ENCODE assay signal across 29 mouse cellular contexts in genomic region chr13:117266156-117266555, GRCm38 (mm10). TPM values are rescaled to one million over a fixed set of nuclear protein-coding genes. Genes with fewer than 3 reads are reported as not detected.
DNase-seq lines count a peak whose midpoint lies in the region; ATAC-seq and TF ChIP-seq lines count a peak whose summit lies in the region.
"Had no signal": no experiment of that assay in that cellular context is flagged by ENCODE, and none has a peak within 500 bp of the region (broad histone marks: within the 10 kb centered on the region; RNA-seq: fewer than 3 reads in every experiment).

No protein-coding gene starts in this region.

- H3K9me3 ChIP-seq in lung, embryonic 14.5 days (ENCODE audit: low read depth, low read length) = no peaks in the 10 kb centered on the region
- H3K9me3 ChIP-seq in lung, postnatal 0 days (ENCODE audit: low read length) = no peaks in the 10 kb centered on the region
- H3K9me3 ChIP-seq: embryonic facial prominence, embryonic 15.5 days; heart, embryonic 15.5 days; liver, embryonic 15.5 days; neural tube, embryonic 15.5 days had no signal

- no peak for TF ChIP-seq EP300 in lung, postnatal 0 days (IDR thresholded peaks at IDR 0.05)

- ATAC-seq in lung, embryonic 14.5 days (ENCODE audit: insufficient read depth) = peak; percentile 28; the same call in 1 of the 2 replicates
- no peak for ATAC-seq in lung, postnatal 0 days
- ATAC-seq: forebrain, embryonic 14.5 days; Patski had no signal

- TF ChIP-seq CTCF in lung, embryonic 14.5 days (IDR thresholded peaks at IDR 0.05; ENCODE audit: low read depth) = no peak
- no peak for TF ChIP-seq CTCF in lung, postnatal 0 days (IDR thresholded peaks at IDR 0.05)
- no peak for TF ChIP-seq CTCF in thymus, adult 2 months (IDR thresholded peaks at IDR 0.05; ENCODE audit: borderline replicate concordance, control insufficient read depth, extremely low read depth, insufficient read depth, low read length, poor library complexity)

- H3K27ac ChIP-seq in lung, embryonic 14.5 days (ENCODE audit: low read depth) = no peak overlapping the region
- no peak overlapping the region for H3K27ac ChIP-seq in lung, postnatal 0 days (ENCODE audit: low read length)
- no peak overlapping the region for H3K27ac ChIP-seq in thymus, adult 2 months (ENCODE audit: control insufficient read depth, insufficient read depth, low read length)
- H3K27ac ChIP-seq: embryonic facial prominence, embryonic 15.5 days; gastrocnemius, adult 2 months; heart, embryonic 15.5 days; hindbrain, embryonic 14.5 days; left cerebral cortex, adult 2 months; liver, embryonic 15.5 days; neural tube, embryonic 15.5 days had no signal

- H3K27me3 ChIP-seq in lung, embryonic 14.5 days (ENCODE audit: insufficient read depth, low read length) = no peaks in the 10 kb centered on the region
- no peaks in the 10 kb centered on the region for H3K27me3 ChIP-seq in lung, postnatal 0 days (replicated peaks; ENCODE audit: insufficient read depth, low read length)
- H3K27me3 ChIP-seq in thymus, adult 2 months (ENCODE audit: control insufficient read depth, insufficient read depth, low read length) = no peaks in the 10 kb centered on the region
- H3K27me3 ChIP-seq: embryonic facial prominence, embryonic 15.5 days; heart, embryonic 15.5 days; liver, embryonic 15.5 days; neural tube, embryonic 15.5 days; Patski had no signal

- H3K4me1 ChIP-seq in lung, embryonic 14.5 days (ENCODE audit: insufficient read depth) = no peaks in the 10 kb centered on the region
- H3K4me1 ChIP-seq in lung, postnatal 0 days (ENCODE audit: insufficient read depth, low read depth, low read length) = no peaks in the 10 kb centered on the region
- H3K4me1 ChIP-seq in thymus, adult 2 months (replicated peaks; ENCODE audit: control insufficient read depth, insufficient read depth, low read length) = no peaks in the 10 kb centered on the region
- H3K4me1 ChIP-seq: embryonic facial prominence, embryonic 15.5 days; heart, embryonic 15.5 days; liver, embryonic 15.5 days; neural tube, embryonic 15.5 days had no signal

- H3K9ac ChIP-seq in lung, embryonic 14.5 days = no peak overlapping the region
- no peak overlapping the region for H3K9ac ChIP-seq in lung, postnatal 0 days (replicated peaks; ENCODE audit: low read depth)
- H3K9ac ChIP-seq: embryonic facial prominence, embryonic 15.5 days; heart, embryonic 15.5 days; hindbrain, embryonic 14.5 days; liver, embryonic 15.5 days; neural tube, embryonic 15.5 days had no signal

- TF ChIP-seq POLR2A in thymus, adult 2 months (IDR thresholded peaks at IDR 0.05; ENCODE audit: control insufficient read depth, extremely low read depth, insufficient read depth, low read length, poor library complexity) = no peak

- no peaks in the 10 kb centered on the region for H3K36me3 ChIP-seq in lung, embryonic 14.5 days (ENCODE audit: insufficient read depth)
- no peaks in the 10 kb centered on the region for H3K36me3 ChIP-seq in lung, postnatal 0 days (ENCODE audit: insufficient read depth, low read length)
- peaks cover 60% of the 10 kb centered on the region for H3K36me3 ChIP-seq in thymus, adult 2 months (ENCODE audit: control insufficient read depth, insufficient read depth, low read length)
- H3K36me3 ChIP-seq: embryonic facial prominence, embryonic 15.5 days; heart, embryonic 15.5 days; liver, embryonic 15.5 days; neural tube, embryonic 15.5 days had no signal

- no peak overlapping the region for H3K4me2 ChIP-seq in lung, embryonic 14.5 days
- no peak overlapping the region for H3K4me2 ChIP-seq in lung, postnatal 0 days (replicated peaks; ENCODE audit: low read depth, low read length)
- H3K4me2 ChIP-seq: embryonic facial prominence, embryonic 15.5 days; heart, embryonic 15.5 days; hindbrain, embryonic 14.5 days; liver, embryonic 15.5 days; midbrain, embryonic 11.5 days; neural tube, embryonic 15.5 days had no signal

- no peak overlapping the region for H3K4me3 ChIP-seq in lung, embryonic 14.5 days (ENCODE audit: low read depth, low read length)
- H3K4me3 ChIP-seq in lung, postnatal 0 days (ENCODE audit: low read depth, low read length) = no peak overlapping the region
- no peak overlapping the region for H3K4me3 ChIP-seq in thymus, adult 2 months (ENCODE audit: control insufficient read depth, insufficient read depth, low read length)
- H3K4me3 ChIP-seq: embryonic facial prominence, embryonic 15.5 days; gastrocnemius, adult 2 months; heart, embryonic 15.5 days; left cerebral cortex, adult 2 months; liver, embryonic 15.5 days; neural tube, embryonic 15.5 days had no signal

- WGBS in lung, embryonic 14.5 days = 45% methylated on average over 2 of the region's 2 CpGs
- WGBS in lung, postnatal 0 days = 45% methylated on average over 2 of the region's 2 CpGs
- WGBS in thymus, adult 2 months = 94% methylated on average over 2 of the region's 2 CpGs

- DNase-seq in lung, embryonic 14.5 days = peak; percentile 34
- DNase-seq in lung, postnatal 0 days (ENCODE audit: low spot score) = no peak
- peak; percentile 49 for DNase-seq in NIH3T3 (ENCODE audit: low read depth)
- peak; percentile 26 for DNase-seq in adrenal gland, postnatal 14 days
- no peak for DNase-seq in cerebellum, adult 8-10 months
- no peak for DNase-seq in thymus, adult 2 months
- DNase-seq in spleen, postnatal 14 days (ENCODE audit: low spot score in 2 of 2) = no peak
- DNase-seq: cerebellum, adult 18-20 months; gastrocnemius, adult 2 months; heart, postnatal 4 days; kidney, adult 8-10 months; kidney, postnatal 36 days; liver; right cerebral cortex, postnatal 25 days; spleen, adult 18-20 months; thymus, postnatal 25 days had no signal

RNA-seq across cellular contexts. Expression of gene Gm17509, which starts 45.3 kb away (rescaled TPM):
- 0.16 TPM in 1 of 2 replicates, not detected in the other for polyA plus RNA-seq in lung, embryonic 14.5 days (2014; fragmentation: Nextera tagmentation; extraction: Ambion mirVana)
- 0.08 and 0.10 TPM in 2 replicates for polyA plus RNA-seq in lung, postnatal 0 days (2015; fragmentation: Nextera tagmentation; extraction: Ambion mirVana)
- total RNA-seq in adrenal gland, postnatal 14 days (2021) = 0.26 TPM in 1 of 2 replicates, not detected in the other
- polyA plus RNA-seq in thymus, adult 2 months (2012; rRNA removed) = 3.1 and 3.4 TPM in 2 replicates
- total RNA-seq: gastrocnemius, adult 2 months; gastrocnemius, postnatal 4 days; heart, adult 8-10 months; heart, postnatal 4 days had no signal
- polyA plus RNA-seq: heart, embryonic 15.5 days; intestine, embryonic 14.5 days; lung, embryonic 16.5 days; Patski had no signal

RNA-seq across cellular contexts. Expression of gene Emb, which starts 57.8 kb away (rescaled TPM):
- 12.1 and 13.8 TPM in 2 replicates for polyA plus RNA-seq in lung, embryonic 14.5 days (2014; fragmentation: Nextera tagmentation; extraction: Ambion mirVana)
- polyA plus RNA-seq in lung, postnatal 0 days (2015; fragmentation: Nextera tagmentation; extraction: Ambion mirVana) = 67.0 and 78.3 TPM in 2 replicates
- 44.4 and 45.1 TPM in 2 replicates for total RNA-seq in adrenal gland, postnatal 14 days (2021)
- polyA plus RNA-seq in thymus, adult 2 months (2012; rRNA removed) = 63.4 and 63.5 TPM in 2 replicates

Comparison
In these comparisons a context has a peak if more than half of its experiments do, and no peak if none do; other contexts are left out.
1. DNase-seq: peak in lung, embryonic 14.5 days (single experiment), NIH3T3 (single experiment) and adrenal gland, postnatal 14 days (single experiment); none in lung, postnatal 0 days (single experiment), cerebellum, adult 8-10 months (single experiment), thymus, adult 2 months (single experiment) and spleen, postnatal 14 days (0 of 2).